Mouse (Mus musculus) adrenal gland, postnatal 10 days (tissue): ENCODE data around the gene Usp2. TPM values are rescaled to one million over a fixed set of nuclear protein-coding genes. Genes with fewer than 3 reads are reported as not detected.
A peak's percentile ranks its signal among the peaks of the same experiment; 100 is the strongest.

Source experiments
- DNase-seq: peaks from one replicate; pipeline ENCODE4 v3.0.0; 2021; ENCODE audit warnings: mixed read lengths
- total RNA-seq, 2 experiments: library from RNA; stranded (reverse); gene quantifications; 2 replicates each; pipeline ENCODE4 v1.2.3; 2021

Usp2 gene
- total RNA-seq, 2 experiments from 2014 or later, result 36.4 to 52.2 TPM

DNA sequence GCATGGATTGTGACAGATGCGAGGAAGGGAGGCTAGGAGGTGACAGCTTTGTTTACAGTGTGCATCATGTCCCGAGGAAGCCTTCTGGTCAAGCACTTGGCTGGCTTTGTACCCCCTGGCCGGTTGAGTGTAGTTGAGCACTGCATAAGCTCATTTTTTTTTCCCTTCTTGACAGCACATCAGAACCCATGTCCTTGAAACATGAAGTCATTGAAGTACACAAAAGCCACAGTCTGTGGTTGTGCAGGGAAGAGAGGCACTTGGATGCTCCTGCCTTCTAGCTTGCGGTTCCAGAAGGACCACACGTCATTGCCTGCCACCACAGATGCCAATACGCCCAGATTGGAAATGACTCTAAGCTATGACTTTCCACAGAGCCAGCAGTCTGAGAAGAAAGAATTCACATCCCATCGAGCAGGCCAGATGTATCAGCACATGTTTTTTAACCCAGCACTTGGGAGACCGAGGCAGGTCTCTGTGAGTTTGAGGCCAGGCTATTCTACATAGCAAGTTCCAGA, 53.2 kb downstream of the Usp2 start:
- no peak for DNase-seq

DNA sequence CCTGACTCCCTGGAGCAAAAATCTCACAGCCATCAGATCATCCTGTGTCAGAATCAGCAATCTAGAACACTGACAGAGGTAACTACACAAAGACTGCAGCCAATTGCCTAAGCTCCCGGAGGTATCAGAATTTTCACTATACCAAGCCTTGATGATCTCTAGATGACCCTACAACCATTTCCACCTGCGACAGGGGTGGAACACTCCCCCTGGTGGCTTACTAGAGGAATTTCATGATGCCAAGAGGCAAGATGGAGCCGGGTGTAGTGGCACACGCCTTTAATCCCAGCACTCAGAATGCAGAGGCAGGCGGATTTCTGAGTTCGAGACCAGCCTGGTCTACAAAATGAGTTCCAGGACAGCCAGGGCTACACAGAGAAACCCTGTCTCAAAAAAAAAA, 57.5 kb downstream of the Usp2 start:
- DNase-seq, result no peak

DNA sequence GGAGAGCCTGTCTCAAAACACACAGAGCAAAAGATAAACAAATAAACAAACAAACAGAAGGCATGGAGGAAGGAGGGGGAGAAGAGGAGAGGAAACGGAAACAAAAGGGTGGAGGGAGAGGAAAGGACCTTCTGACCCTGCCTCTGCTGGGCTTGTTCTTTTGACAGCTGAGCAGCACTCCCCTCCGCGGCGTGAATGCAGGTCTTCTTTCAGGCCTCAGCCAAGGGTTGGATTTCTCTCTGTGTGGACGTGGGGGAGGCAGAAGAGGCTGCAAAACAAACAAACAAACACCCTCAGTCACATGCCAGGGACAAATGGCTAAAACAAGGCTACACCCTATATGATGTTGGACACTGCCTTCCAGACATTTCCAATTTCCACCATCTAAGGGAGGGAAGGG, 58.2 kb downstream of the Usp2 start:
- DNase-seq, result no peak

DNA sequence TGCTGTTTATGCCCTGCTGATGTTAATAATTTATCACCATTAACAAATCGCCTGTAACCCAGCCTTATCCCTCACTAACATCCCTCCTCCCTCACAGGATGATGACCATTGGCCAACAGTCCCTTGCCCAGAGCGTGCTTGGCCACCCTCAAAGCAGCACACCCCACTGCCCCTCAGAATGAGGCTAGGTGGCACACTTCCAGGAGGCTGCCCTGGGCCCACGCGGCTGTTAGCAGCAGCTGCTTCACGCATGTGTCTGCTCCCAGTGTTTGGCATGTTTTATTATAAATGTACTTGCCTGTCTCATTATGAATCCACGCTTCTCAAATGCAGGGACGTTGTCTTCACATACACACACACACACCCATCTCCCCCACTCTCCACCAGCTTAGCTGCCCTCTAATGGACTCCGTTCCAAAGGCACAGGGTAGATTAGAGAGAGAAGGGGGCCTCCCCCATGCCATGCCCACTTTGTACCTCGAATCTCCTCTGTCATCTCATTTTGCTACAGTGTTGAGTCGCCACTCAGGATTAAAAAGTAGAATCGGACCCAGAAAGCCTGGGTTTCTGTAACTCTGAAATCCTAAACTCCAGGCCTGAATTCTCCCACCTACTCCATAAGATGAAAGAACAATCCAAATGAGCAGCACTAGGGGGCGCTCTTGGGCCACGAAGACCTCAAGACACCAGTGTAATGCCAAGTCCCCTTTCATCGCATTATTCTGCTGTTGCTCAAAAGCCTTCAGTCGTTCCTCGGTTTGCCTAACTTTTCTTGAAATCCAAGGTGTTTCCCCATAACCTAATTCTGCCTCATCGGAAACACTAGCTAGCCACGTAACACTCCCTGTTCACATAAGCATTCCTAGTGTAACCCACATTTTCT, 59.0 kb downstream of the Usp2 start:
- peak; percentile 90 for DNase-seq

DNA sequence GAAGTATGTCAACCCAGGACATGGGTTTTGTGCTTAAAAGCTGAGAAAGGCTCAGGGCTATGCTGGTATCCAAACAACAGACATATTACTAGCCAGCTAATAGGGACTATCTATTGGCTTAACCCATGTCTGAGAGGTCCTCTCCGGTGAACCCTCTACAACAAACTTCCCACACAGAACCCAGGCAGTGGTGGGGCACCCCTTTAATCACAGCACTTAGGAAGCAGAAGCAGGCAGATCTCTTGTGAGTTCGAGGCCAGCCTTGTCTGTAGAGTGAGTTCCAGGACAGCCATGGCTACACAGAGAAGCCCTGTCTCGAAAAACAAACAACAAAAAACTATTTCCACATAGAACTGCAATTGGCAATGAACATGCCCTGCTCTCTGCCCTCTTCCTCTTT, 59.9 kb downstream of the Usp2 start:
- DNase-seq, result no peak

DNA sequence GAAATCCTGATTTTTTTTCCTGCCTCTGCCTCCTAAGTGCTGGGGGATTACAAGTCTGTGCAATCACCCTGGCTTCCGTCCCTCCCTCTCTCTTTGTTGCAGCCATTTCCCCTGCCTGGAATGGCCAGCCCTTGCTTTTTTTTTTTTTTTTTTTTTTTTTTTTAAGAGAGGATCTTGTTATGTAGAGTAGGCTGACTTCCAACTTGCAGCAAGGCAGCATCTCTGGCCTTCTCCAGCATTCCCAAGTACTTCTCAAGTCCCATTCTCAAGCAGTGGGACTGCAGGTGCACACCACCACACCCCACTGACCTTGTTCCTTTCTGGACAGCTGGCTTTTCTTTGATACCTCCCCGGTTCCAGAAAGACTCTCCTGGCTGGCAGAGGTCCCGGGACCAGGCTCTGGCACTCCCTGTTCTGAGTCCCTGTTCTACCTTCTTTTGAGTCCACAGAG, 60.6 kb downstream of the Usp2 start:
- peak; percentile 45 for DNase-seq

DNA sequence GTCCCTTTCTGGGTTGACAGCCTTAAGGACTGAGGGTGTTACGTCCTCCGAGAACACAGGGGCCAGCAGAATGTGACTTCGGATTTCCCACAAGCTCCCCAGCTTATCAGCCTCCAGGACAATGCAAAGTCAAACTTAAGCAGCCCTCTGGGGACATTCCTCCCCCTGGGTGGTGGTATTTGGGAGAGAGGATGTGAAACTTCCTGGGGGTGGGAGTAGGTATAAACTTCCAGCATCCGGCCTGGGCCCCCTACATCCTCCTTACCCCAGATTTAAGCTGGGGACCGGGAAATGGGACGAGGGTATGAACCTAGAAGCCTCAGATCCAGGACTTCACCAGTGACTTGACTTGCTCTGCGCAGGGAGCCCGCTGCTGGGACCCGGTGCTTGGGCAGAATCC, 62.8 kb downstream of the Usp2 start:
- DNase-seq, result no peak

DNA sequence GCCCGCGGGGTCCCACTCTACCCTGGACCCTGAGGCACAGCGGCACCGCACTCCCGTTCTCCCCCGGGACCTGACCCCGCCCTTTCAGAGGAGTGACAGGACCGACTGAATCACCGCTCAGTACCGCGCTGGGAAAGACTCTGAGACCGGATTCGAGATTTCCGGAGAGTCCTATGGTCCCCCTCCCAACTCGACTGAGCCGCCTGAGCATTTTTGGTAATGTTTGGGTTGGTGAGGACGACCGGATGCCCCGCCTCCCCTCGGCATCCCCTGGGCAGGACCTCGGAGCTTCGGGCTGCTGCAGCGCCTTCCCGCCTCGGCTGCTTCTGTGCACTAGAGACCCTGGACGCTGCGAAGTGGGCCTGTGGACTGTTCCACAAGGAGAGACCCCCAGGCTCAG, 63.2 kb downstream of the Usp2 start:
- peak; percentile 77 for DNase-seq

DNA sequence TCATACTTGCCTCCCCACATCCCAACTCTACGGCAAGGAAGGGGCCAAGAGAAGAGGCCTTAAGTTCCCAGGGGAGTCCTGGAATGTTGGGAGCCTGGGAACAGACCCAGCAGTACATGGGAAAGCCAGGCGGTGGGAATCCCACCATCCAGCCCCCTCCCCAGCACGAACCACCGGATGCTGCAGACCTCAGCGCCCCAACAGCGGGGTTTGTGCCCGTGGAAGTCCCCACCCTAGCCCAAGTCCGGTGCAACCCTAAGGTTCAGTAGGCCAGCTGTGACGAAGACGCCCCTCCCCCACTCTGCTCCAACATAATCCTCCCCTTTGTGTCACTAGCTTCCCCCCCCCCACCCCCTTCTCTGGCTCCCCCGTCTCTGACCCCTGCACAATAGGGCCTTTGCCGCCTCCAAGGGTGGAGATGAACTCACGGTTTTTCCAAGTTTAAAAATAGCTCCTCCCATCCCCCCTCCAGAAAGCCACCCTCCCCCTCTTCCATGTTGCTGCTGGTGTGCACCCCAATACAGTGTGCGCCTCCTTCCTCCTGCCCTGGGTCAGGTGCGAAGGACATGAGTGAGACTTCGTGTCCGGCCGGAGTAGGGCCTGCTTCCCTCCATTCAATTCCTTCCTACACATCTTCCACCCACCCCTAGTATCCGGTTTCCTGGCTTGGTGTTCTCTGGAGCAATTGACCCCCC, 63.9 kb downstream of the Usp2 start:
- peak; percentile 56 for DNase-seq

DNA sequence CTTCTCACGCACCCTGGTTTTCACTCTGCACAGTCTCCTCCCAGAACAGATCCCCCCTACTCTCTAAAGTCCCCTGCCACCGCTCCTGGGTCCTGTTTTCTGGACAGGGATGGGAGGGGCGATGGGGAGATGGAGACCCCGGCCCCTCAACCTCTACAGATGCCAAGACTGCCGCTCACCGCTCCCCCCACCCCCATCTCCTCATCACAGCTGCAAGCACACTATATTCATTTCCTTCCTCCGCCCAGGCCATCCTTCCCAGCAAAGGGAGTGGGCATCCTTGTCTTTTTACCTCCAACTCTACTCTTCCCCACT, 64.4 kb downstream of the Usp2 start:
- DNase-seq, result no peak

DNA sequence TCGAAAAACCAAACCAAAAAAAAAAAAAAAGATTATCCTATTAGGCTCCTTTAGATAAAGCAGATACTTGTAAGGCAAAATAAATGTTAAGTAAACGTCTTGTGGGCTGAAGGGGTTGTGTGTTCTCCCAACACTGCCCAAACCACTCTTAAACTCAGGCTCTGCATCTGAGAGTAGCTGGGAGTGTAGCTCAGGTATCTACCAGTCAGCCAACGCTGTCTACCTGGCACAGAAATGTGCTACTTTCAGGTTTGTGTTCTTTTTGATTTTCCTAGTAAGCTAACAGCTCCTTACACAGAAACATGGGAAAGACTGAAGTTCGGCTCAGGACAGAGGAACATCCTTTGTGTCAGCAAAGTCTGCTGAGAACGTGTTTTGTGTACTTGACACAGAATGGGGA, 65.4 kb downstream of the Usp2 start:
- no peak for DNase-seq

DNA sequence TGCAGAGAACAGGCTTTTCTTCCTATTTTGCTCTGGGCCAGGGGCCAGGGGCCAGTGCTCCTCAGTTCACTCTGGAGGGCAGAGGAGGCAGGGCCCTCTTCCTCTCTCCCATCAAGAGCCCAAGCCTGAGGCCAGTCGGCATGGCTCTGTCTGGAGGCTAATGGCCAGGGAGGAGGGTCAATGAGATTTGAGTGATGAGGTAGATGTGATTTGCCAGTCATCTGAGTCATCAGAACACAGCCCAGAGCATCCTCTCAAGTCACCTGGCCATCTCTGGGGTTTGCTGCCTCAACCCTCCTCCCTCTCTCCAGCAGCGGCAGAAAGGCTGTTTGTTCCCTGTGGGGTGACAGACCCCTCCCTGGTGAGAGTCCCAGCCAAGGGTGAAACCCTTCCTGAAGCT, 66.5 kb downstream of the Usp2 start:
- DNase-seq, result no peak

DNA sequence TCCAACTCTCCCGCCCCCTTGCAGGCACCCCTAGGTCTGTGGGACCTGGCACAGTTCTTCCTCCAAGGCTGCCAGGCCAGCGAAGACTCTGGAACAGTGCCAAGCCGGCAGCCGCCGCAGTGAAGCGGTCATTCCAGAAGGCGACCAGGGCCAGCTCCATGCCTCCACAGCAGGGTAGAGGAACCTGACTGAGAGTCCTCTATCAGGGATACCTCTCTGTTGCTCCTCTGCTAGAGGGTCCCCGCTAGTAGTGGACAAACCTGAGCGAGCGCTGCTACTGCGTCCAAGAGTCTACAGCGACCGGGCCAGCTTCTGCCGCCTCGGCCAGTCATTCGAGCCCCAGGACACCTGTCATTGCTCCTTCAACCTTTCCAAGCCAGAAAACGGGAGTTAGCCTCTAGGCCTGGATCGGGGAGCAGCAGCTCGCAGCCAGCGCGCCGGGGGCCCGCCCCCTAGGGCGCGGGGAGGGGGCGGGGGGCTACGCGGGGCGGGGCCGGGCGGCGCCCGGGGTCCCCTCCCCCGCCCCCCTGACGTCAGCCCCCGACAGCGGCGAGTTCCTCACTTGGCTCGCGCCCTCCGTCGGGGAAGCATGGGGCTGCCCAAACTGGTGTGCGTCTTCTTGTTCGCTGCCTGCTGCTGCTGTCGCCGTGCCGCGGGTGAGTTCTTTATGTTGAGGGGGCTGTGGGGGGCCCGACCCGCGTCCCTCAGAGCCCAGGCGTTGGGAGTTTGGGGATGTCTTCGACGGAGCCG, 67.5 kb downstream of the Usp2 start, which contains the start of gene Mcam:
TSS of gene Mcam (plus strand) at position 369 of the 750 bp plus-strand sequence.
- DNase-seq, result peak; percentile 88

DNA sequence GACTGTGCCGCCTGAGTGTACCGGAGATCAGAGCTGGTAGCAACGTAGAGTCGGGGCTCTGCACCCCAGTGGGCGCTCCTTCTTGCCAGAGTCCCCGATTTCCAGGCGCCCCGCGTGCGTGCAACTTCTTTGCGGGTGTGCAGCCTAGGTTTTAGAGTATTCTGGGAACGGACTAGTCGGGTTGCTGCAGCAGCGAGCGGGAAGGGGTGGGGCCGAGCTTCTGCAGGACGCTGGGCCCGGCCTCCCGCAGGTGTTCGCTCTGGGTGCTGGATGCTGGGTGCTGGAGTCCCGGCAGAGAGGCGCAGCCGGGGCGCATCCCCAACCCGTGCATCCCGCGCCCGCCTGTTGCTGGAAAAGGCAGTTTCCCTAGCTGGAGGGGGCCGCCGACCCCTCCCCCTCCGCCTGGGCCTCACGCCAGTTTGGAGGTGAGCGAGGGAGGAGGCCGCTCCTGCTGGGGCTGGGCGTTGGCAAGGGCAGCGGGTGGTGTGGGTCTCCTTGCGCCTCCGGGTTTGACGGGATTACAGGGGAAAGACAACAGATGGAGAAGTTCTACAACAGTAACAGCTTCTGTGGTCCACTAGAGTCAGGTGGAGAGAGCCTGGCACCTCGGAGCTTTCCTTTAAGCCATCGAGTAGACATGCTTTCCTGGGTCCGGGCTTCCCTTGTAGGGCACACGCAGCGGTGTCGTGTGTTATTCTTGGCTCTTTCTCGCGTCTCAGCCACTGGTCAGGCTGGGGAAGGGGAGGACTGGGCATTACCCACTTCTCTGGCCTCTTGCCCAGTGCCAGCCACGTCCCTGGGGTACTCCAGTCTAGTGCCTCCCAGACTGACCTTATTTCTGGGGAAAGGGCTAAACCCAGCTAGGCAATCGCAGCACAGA, 68.3 kb downstream of the Usp2 start:
- peak; percentile 83 for DNase-seq

DNA sequence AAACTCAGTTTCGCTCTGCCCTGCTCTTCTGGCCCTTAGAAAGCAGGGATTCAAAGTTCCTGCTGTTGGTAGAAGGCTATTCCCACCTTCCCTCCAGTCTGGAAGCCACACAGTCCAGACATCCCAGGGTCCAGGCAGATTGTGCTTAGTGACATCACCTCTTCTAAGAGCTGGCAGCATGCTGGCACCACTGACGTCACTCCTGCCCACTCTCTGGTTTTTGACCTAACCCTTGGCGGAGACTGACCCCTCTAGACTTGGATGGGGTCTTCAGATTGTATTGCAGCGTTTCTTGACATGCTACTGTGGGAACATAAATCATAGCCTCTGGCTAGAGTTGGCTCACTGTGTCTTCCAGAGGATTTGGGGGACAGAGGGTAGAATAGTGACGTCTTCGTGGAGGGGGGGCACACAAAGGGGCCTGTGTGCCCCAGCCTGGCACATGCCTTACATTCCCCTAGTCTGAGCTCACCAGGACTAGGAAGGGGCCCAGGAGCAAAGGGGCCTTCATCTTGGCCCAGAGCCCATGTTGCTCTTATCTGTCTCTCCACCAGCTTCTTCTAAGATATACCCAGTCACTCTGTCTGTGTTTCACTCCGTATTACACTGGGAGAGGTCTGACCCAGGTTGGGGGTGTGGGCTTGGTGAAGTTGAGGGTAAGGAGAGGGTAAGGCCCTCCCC, 69.0 kb downstream of the Usp2 start:
- DNase-seq, result no peak

DNA sequence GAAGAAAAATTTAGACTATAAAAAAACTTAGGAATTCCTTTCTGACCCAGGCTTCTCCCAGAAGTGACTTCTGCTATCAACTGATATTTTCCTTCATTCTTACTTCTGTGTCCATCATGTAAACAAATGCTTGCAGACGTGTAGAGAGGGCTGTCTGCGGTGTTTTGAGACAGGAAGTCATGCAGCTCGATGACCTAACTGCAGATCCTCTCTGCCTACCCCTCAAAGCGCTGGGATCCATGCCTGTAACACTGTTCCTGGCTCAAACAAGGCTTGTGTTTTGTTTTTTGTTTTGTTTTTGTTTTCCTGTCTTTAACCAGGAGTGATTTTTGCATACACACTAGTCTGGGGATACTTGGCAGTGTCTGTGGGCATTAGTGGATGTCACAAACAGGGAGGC, 71.0 kb downstream of the Usp2 start:
- no peak for DNase-seq

DNA sequence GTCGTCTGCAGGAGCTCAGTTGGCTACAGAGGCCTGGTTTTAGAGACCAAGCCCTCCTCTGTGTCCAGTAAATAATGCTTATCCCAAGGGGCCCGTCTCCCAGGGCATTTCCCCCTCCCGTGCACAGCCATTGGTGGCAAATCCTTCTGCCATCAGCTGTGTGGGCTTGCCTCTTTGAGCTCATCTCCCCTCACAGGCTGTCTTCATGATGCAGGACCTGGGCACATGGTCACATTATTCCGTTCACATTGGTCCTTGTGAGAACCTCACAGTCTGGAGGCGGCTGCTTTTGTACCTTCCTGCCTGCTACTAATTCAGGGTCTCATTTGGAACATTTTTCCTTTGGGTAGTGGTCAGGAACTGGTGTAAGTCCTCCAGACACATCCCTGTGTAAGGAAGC, 75.1 kb downstream of the Usp2 start:
- no peak for DNase-seq

DNA sequence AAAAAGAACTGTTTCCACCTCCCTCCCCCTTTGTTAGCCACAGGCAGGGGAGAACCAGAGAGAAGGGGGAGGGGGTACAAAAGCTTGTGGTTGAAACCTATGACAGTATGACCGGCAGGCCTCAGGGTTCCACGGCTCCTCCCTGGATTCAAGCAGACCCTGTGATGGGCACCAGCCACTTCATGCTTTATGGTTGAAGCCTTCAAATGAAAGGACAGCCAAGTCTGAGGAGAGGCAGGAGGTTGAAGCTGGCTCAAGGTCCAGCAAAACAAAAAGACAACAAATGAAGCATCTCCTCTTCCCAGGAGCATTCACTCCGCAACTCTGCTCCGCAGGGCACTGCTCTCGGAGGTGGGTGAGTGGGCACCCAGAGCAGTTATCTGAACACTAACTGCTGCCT, 76.6 kb downstream of the Usp2 start:
- no peak for DNase-seq

DNA sequence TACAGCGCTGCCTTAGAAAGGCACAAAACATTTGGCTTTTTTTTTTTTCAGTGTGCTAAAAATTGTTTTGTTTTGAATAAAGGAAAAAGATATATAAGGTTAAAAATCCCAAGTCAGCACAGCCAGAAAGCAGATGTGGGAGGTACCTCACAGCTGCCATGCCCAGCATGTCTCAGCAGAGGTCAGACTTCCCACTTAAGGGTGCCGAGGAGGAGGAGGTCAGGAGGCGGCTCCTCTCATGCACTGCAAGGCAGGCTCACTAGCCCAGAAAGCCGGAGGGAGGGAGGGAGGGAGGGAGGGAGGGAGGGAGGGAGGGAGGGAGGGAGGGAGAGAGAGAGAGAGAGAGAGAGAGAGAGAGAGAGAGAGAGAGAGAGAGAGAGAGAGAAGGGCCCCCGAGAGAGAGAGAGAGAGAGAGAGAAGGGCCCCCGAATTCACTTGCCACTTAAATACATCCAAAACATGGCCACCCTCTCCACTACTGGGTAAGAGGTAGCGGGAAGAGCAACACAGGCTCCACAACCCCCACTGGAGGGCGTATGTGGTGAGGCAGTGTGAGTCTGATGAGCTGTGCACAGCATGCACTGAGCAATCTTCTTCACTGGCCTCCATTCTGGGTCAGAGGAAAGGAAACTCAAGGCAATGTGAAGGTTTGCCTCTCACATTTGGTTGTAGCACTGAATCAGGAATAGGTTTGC, 77.3 kb downstream of the Usp2 start:
- peak; percentile 53 for DNase-seq

DNA sequence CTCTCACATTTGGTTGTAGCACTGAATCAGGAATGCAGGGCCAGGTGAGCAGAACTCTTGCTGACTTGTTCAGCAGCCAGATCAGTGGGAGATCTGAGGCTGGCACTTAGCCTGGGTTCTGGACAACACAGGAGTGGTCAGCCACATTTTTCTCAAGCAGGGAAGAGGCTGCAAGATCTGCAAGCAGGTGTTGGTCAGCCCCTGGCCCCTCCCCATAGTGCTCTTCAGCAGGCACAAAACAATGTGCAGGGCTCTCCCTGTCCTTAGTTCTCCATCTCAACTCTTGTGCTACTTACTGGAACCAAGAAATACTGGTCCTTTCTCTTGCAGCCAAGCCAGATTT, 77.9 kb downstream of the Usp2 start:
- DNase-seq, result no peak
